Mouse (Mus musculus): Measurements from ENCODE around the gene B4galt1.

GRCm38 (mm10) chr4:40844811-40845751, 8.7 kb downstream of the B4galt1 start:
- TF ChIP-seq CTCF (IDR thresholded peaks at IDR 0.05; ENCODE audit: low read depth) (no peak), EP300 (IDR thresholded peaks at IDR 0.05; ENCODE audit: low read depth) (no peak)
